Mouse (Mus musculus) thymus, adult 2 months (tissue): ENCODE data around the gene Cox6b1. TPM values are rescaled to one million over a fixed set of nuclear protein-coding genes. Genes with fewer than 3 reads are reported as not detected.

ENCODE experiments used
- DNase-seq: peaks from one replicate; pipeline ENCODE4 v3.0.0; 2021
- H3K27ac ChIP-seq: fragments of 200-500 bp; 2 replicates; pipeline ENCODE4 v1.5.1; 2012; ENCODE audit warnings: low read length, control low read depth; ENCODE audit not compliant: control insufficient read depth, insufficient read depth
- H3K27me3 ChIP-seq: fragments of 200-500 bp; 2 replicates; pipeline ENCODE4 v1.6.1; 2012; ENCODE audit warnings: mild to moderate bottlenecking, low read length, moderate library complexity, mixed read lengths; ENCODE audit not compliant: control insufficient read depth, insufficient read depth
- H3K36me3 ChIP-seq: fragments of 200-500 bp; 2 replicates; pipeline ENCODE4 v1.6.1; 2012; ENCODE audit warnings: mild to moderate bottlenecking, low read length, moderate library complexity; ENCODE audit not compliant: control insufficient read depth, insufficient read depth
- H3K4me1 ChIP-seq: fragments of 200-500 bp; replicated peaks from 2 replicates; pipeline ENCODE4 v1.6.1; 2012; ENCODE audit warnings: low read length; ENCODE audit not compliant: control insufficient read depth, insufficient read depth
- H3K4me3 ChIP-seq: fragments of 200-500 bp; 2 replicates; pipeline ENCODE4 v1.5.1; 2012; ENCODE audit warnings: mild to moderate bottlenecking, low read length, control low read depth, moderate library complexity; ENCODE audit not compliant: control insufficient read depth, insufficient read depth
- CTCF ChIP-seq: fragments of 200-500 bp; IDR thresholded peaks from 2 replicates; pipeline ENCODE4 v1.5.1; 2012; ENCODE audit warnings: mild to moderate bottlenecking, control low read depth, low read length, moderate library complexity, borderline replicate concordance; ENCODE audit not compliant: control insufficient read depth, poor library complexity, insufficient read depth; ENCODE audit errors: extremely low read depth
- POLR2A ChIP-seq: fragments of 200-500 bp; IDR thresholded peaks from 2 replicates; pipeline ENCODE4 v1.6.1; 2012; ENCODE audit warnings: mild to moderate bottlenecking, low read length, control low read depth, moderate library complexity; ENCODE audit not compliant: control insufficient read depth, poor library complexity, insufficient read depth; ENCODE audit errors: extremely low read depth
- WGBS: fragments of 180-500 bp; shearing (Covaris S2); methylation state at CpG from one replicate; pipeline ENCODE4 v1.1.7; 2018; 5-methylcytosine and 5-hydroxymethylcytosine counted together
- polyA plus RNA-seq: library from polyadenylated mRNA; depleted of rRNA; stranded (reverse); fragments of >200 nt; gene quantifications from 2 replicates; pipeline ENCODE4 v1.2.3, GENCODE M21; 2012

The Cox6b1 gene
- polyA plus RNA-seq, 1 experiment: 388 TPM

DNA sequence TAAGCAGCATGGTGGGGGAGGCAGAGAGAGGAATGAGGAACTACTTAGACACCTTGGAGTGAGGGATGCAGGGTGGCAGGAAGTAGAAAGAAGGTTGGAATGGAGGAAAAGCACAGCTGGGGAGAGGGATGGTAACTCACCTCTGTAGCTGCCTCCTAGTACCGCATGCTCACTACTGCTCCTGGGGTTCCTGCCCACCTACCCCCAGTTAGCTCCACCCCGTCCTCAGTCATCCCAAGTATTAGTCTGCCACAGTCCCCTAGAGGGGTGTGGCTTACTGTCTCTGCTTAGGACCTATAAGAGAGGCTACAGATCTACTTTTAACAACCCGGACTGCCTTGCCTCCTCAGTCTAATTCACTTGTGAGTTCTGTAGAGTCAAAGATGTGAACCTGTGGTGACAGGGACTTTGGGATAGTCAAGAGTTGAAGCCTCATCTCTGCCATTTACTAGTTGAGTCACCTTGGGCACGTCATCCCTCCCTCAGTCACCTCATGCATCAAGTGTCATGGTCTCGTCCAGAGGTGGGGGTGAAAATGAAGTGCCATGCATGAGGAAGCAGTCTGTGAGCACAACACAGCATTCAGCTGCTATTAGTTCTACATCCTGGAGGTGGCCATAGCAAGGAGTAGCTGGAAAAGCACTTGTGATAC, 33.1 kb downstream of the Cox6b1 start:
- H3K4me1 ChIP-seq: 0 out of 2 replicates have a peak, but pooled peaks cover 4% of the 10 kb centered on the region
- TF ChIP-seq POLR2A (no peak), CTCF (no peak)
- WGBS: 66% methylated on average over 5 of the region's 5 CpGs
- no peak for DNase-seq
- H3K36me3 ChIP-seq: no peaks in the 10 kb centered on the region
- no peak overlapping the region for H3K27ac ChIP-seq
- no peaks in the 10 kb centered on the region for H3K27me3 ChIP-seq
- no peak overlapping the region for H3K4me3 ChIP-seq

- TF ChIP-seq POLR2A (no peak), CTCF (no peak)
- DNase-seq: no peak
- Histone ChIP-seq H3K4me1 (peaks cover 10% of the 10 kb centered on the region), H3K27me3 (no peaks in the 10 kb centered on the region), H3K4me3 (no peak overlapping the region), H3K27ac (no peak overlapping the region), H3K36me3 (no peaks in the 10 kb centered on the region)
- WGBS: 95% methylated on average over 4 of the region's 4 CpGs
These were observed 34.4 kb downstream of the Cox6b1 start for GRCm38 (mm10) chr7:30591605-30591951.

DNA sequence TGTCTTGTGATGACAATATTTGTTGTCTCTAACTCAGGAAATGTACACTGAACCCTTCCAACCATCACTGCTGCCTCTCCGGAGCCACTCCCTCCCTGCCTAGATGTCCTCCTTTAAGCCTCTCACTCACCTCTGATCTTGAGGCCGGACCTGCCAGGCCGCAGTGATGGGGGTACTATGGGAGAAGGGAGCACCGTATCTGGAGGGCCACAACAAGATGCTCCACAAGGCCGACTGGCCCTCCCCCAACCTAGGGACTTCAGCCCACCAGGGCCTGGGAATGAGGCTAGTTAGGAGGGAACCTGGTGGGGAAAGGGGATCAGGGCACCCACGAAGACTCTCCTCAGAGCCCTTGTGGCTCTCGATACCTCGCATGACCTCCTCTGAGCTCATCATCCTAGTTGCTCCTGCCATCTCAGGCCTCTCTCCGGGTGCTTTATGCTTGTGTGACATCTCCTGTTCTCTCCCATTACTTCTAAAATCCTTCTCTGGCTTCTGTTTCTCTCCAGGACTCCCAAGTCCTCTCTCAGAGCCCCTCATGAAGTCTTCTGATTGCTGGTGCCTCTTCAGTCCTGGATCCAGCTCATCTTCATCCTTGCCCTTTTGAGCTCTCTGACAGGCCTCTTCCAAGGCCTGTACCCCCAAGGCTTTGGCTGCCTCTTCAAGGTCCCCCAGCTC, 34.9 kb downstream of the Cox6b1 start:
- WGBS: 96% methylated on average over 9 of the region's 9 CpGs
- Histone ChIP-seq H3K27me3 (no peaks in the 10 kb centered on the region), H3K4me1 (peaks cover 10% of the 10 kb centered on the region), H3K4me3 (no peak overlapping the region), H3K27ac (no peak overlapping the region), H3K36me3 (peaks cover 2% of the 10 kb centered on the region)
- TF ChIP-seq POLR2A (no peak), CTCF (no peak)
- no peak for DNase-seq

DNA sequence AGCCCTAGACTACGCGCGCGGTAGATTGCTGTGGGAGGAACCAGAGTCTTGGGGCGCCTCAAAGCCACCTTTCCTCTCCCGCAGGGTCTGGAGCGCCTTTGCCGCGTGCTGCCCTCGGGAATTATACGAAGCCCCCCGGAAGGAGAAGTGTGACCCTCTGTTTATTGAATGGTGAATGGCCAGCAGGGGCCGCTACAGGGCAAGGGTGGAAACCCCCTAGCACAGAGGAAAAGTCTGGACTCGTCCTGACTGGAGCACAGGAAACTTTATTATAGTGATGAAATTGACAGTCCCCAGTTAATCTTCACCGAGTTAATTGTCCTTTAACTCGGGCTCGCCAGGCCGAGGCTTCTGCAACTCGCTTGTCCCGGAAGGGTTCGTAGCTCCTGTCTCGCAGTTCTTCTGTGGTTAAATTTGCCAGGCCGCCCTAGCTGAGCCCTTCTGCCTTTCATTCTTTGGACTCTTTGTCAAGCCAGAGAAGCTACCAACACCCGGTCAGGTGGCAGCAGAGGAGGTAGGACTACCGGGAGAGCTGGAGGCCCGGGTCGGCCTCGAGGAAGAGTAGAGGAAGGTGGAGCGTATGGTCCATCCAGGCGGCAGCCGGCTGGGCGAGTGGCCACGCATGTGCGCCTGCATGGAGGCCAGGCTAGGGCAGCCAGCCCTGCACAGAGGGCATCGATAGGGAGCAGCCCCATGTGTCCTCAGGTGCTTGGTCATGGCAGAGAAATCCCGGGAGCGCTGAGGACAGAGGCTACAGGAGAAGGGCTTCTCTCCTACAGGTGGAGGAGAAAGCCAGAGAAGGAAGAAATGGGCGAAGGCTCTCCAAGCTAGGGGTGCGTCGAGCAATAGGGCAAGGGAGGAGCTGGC, 36.3 kb downstream of the Cox6b1 start:
- 34% methylated on average over 40 of the region's 40 CpGs for WGBS
- Histone ChIP-seq H3K36me3 (peaks cover 16% of the 10 kb centered on the region), H3K27ac (peak overlapping the region; percentile 24), H3K4me3 (peak overlapping the region; percentile 96), H3K27me3 (no peaks in the 10 kb centered on the region), H3K4me1 (peaks cover 10% of the 10 kb centered on the region)
- TF ChIP-seq POLR2A (no peak), CTCF (peak; percentile 84; the same call in 1 of the 2 replicates)
- DNase-seq: peak; percentile 83

DNA sequence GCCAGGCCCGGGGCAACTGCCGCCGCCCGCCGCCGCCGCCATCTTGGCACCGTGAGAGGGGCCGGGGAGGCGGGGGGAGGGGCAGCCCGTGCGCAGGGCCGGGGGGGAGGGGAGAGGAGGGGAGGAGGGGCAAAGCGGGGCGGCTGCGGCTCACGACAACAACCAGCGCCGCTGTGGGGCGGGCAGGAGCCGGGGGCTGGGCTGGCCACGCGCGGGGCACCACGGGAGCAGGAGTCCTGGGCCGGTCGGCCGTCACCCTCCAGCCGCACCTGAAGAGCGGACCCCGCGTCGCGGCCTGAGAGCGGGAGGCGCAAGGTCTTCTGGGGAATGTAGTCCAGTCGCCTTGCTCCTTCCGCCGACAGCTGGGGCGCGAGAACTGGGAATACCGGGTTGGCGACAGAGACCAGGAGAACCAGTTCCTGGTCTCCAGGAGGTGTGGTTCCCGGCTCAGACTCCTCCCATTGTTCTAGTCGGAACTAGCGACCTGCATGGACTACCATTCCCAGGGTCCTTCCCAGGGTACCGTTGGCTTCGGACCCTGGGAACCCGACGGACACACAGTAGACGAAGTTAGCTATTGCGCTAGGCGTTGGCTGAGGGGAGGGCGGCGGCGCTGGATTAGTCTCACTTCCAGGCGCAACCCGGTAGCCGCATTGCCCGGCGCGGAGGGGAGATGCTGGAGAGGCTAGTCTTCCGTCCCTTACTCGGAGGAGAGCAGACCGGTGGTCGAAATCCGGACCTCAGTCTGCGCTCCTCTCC, 37.1 kb downstream of the Cox6b1 start, which contains the start of gene Kmt2b:
TSS of gene Kmt2b (minus strand) at position 51 of the 759 bp plus-strand sequence.
- peaks cover 10% of the 10 kb centered on the region for H3K4me1 ChIP-seq

More for the DNA sequence above, 37.1 kb downstream of the Cox6b1 start, which contains the start of gene Kmt2b:
- Histone ChIP-seq H3K27ac (peak within 1 kb of the TSS; percentile 51), H3K36me3 (peaks cover 23% of the 10 kb centered on the region), H3K27me3 (no peaks in the 10 kb centered on the region), H3K4me3 (peak within 1 kb of the TSS; percentile 98)
- WGBS: under 1% methylated on average over 64 of the region's 68 CpGs
- peak; percentile 91 for DNase-seq
- TF ChIP-seq POLR2A (peak; percentile 50; the same call in 1 of the 2 replicates), CTCF (0 out of 2 replicates have a peak, but pooled peaks have one; percentile 13)
